Mouse (Mus musculus) CD4-positive, CD25-positive, alpha-beta regulatory T cell, adult 4 months (primary cell): ENCODE measurements around the gene Slc25a12. TPM values are rescaled to one million over a fixed set of nuclear protein-coding genes. Genes with fewer than 3 reads are reported as not detected.
"Not testable (repeated sequence)": the region's sequence is repeated elsewhere in the genome, so short reads cannot be mapped to it uniquely, and the experiment has no call there.

Experiments
- ATAC-seq: one replicate; pipeline ENCODE4 v1.8.0; 2017
- polyA plus RNA-seq, 2 experiments: library from polyadenylated mRNA; unstranded; fragments of 100-300 nt; shearing (Covaris generic); gene quantifications; one replicate each; pipeline ENCODE4 v1.2.1; 2017

Gene Slc25a12
- polyA plus RNA-seq = 10 to 100 TPM; 74.4 to 89.2 TPM

DNA sequence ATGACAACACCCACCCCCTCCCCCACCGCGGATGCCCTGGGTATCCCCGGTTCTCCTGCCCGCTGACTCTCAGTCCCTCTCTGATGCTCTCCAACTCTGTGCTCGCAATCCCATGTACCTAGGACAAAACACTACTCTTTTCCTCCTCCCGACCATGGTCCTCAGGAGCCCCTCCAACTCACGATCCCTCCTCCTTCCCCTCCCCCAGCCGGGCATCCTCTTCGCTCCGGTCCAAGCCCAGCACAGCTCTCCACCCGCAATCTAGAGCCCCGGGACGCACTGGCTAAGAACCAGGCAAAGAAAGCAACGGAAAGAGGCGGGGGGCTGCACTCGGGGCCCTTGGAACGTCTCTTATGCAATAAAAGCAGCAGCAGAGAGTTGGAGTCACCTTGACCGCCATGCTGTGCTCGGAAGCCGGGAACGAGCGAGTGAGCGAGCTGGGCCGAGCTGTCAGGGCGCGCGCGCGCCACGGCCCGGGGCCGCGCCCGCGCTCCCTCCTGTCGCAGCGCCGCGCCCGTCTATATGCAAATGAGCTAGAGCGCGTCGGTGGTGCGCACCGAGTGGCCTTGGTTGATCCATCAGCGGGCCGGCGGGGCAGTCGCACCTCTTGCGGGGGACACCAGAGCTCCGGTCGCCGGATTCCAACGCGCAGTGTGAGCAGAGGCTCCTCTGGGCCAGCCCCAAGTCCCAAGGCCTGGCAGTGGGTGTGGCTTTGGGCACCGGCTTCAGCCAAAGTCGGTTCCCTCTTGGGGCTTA is at the start of gene Slc25a12:
Slc25a12 (minus strand) TSS at position 625 of the 756 bp plus-strand sequence.
- ATAC-seq = peak; percentile 90

DNA sequence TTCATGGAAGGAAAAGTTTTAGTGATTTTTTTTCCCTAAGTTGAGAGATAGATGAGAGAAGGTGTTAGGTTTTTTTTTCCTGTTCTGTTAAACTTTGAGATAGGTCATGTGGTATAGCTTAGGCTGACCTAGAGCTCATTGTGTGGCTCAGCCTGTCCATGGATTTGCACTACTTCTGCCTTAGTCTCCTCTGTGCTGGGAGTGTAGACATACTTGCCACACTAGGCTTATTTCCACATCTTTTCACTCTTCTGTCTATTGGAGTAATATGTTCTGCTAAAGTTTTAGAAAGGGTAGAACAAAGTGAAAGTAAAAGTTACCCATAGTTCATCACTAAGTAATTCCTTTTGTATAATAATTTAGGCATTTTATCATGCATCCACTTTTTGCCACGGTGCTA is 38.1 kb upstream of the Slc25a12 start:
- peak; percentile 51 for ATAC-seq

- peak; percentile 26 for ATAC-seq
Observed at GRCm38 (mm10) chr2:71389864-71390263, 22.3 kb upstream of the Slc25a12 start.

DNA sequence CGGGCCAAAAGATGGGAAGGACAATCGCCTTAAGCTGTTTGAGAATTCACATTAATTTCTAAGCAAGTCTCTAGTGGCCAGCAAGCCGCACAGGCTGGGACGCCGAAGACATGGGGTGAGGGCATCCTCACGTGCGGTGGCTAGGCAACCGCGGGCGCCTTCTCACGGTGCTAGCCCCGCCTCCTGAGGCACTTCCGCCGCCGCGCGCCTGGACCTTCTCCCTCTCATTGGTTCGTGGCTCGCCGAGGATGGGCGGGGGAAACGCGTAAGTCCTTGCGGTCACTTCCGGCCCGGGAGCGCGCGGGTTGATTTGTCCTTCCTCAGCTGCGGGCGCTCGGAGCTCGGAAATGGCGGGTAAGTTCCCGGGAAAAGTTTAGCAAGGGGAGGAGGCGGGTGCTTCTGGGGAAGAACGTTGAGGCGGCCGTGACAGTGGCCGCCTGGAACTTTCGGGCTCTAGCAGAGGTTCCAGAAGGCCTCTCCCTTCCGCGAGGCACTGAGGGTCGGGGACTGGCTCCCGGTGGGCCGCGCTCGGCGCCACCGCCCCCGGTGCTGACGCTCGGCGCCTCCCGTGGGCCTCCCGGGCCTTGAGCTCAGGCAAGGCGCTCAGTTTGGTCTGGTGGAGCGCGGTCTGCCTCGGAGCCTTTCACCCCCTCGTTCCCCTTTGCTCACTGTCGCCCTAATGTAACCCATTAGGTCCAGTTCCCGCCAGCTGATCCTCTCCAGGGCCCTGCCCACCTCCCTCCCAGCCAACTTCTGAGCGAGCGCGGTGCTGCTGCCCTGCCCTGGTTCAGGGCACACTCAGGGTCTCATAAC is 21.6 kb upstream of the Slc25a12 start, which contains the start of gene Hat1:
Hat1 (plus strand) TSS at position 8 of the 813 bp plus-strand sequence.
- peak; percentile 99 for ATAC-seq

GRCm38 (mm10) chr2:71387766-71388165 is 20.2 kb upstream of the Slc25a12 start:
- no peak for ATAC-seq

DNA sequence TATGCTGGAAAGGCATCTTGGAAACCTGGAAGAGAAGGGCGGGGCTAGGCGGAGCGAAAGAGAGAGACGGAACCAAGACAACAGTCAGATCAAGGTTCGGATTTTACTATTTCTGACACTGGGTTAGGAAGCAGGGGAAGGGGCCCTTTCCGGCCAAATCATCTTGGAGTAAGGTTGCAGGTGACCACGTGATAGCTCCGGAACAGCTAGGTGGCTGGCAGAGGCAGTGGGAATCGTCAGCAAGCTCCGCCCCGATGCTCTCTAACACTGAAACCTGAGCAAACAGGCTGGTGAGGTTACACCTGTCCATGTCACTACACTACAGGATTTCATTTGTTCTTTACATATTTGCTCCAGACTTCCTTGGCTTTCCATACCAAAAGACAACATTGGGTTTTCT is 16.3 kb upstream of the Slc25a12 start:
- no peak for ATAC-seq

DNA sequence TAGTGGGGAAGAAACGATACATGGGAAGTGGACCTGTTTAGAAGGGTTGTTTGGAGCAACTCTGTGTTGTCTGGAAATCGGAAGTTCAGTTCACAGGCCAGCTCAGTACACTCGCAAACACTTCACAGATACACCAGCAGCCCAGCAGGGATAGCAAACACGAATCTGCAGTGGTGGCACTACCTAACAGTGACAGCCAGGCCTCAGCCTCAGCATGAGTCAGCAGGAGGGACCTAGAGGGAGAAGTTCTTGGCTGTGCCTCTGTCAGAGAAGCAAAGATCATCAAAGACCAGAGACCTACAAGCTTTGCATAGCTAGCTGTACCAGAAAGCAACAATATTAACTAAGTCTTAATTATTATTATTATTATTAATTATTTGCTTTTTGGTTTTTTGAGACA is 14.4 kb upstream of the Slc25a12 start:
- no peak for ATAC-seq

DNA sequence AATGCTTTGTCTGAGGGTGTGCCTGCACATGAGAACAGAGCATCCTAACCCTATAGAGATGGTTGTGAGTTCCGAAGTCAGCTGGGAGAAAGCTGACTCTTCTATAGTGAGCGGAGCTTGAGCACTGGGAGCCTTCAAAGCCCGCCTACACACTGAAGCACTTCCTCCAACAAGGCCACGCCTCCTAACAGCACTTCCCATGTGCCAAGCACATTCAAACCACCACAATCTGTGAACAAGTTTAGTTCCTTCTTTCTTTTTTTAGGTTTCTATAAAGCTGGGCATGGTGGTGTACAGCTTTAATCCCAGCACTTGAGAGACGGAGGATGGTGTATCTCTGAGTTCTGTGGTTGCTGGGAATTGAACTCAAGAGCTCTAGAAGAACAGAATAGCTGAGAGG is 9.9 kb upstream of the Slc25a12 start:
- no peak for ATAC-seq

GRCm38 (mm10) chr2:71376433-71376906 is 8.9 kb upstream of the Slc25a12 start:
- ATAC-seq = peak; percentile 94

DNA sequence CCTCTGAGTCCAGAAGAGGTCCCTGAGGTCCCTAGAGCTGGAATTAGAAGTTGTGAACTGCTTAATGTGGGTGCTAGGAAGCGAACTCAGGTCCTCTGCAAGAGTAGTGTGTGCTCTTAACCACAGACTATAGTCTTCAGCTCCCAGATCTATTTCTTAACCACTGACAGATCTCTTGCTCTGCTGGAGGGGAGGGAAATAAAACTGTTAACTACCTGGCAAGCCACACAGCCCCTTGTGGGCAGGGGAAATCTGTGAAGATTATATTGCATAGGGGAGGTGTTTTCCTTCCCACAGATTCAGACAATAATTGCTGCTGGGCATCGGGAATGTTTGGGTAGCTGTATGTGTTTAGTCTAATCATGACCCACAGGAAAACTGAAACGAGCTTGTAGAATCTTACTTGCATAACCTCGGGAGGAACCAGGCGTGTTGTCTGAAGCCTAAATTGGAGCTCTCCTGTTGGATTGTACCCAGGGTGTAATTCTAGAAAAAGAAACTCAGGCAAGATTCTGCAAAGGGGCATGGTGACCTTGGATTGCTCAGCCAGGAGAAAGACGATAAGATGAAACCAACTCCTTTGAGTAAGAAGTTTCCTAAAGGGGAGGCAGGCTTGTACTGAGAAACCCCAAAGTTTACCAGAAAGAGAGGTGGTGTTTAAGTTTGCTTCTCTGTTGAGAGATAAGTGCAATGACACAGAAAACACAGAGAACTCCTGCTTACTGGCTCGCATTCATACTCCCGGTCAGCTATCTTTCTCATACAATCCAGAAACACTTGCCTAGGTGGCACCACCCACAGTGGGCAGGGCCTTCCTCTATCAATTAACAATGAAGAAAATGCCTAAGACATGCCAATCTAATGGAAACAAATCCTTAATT is 7.0 kb upstream of the Slc25a12 start:
- no peak for ATAC-seq

- ATAC-seq = not testable (repeated sequence)
Observed at GRCm38 (mm10) chr2:71372261-71372660, 4.7 kb upstream of the Slc25a12 start.

DNA sequence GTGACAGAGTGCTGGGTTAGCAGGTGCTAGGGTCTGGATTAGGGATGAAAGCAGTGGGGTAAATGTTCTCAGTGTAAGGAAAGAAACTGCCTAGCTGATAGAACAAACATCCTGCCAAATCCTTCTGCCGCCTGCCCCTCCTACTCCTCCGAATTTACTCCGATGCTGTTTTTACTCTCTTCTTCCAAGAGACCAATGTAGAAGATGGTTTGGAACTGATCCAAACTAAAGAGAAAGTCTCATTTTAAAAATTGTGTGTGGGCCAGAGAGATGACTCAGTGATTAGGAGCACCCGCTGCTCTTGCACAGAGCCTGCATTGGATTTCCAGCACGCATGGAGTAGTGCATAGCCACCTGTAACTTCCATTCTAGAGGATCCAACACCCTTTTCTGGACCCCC is 4.2 kb upstream of the Slc25a12 start:
- ATAC-seq = no peak

DNA sequence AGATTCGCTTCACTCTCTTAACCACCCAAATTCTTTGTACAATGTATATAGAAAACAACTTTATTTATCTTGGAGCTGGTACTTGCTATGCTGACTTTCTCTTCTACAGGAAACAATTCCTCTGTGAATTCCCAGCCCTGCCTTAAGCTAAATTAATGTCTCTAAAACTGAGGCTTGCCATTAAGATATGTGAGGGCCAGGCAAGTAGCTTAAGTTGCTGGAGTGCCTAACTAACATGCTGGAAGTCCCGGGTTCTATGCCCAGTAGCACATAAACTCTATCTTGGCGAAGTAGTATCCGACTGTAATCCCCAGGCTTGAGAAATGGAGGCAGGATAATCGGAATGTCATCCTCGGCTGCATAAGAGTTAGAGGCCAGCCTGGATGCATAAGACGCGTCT is 537 bp upstream of the Slc25a12 start:
- no peak for ATAC-seq

- peak; percentile 61 for ATAC-seq
Observed at GRCm38 (mm10) chr2:71366618-71367124, 878 bp downstream of the Slc25a12 start.

DNA sequence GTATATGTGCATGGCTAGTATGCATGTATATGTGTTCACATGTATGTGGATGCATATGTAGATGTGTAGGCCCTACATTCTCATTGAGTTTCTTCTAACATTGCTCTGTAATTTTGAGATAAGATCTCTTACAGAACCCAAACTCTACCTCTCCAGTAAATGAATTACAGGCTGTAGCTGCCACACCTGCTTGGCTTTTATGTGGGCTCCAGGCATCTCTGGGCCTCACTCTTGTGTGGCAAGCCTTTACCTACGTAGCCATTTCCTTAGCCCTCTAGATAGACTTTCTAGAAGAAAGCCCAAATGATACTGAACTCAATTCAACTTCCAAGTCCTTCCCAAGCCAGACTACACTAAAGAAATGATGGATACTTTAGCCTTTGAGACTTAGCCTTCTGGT is 7.4 kb downstream of the Slc25a12 start:
- ATAC-seq = peak; percentile 77

DNA sequence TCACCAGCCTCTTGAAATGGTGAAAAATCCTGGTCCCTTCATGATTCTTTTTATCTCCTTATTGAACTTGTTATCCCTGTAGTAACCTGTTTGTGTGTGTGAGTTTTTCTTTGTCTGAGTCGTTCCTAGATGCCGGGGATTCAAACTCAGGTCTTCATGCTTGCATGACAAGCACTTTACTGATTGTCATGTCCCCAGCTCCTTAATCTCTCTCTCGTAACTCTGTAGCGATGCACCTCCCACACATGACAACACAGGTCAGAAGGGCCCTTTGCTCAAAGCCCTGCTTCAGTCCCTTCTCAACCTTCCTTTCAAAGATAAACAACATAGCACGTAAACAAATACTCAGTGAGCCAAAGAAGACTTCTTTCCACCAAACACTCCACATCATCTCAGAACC is 9.2 kb downstream of the Slc25a12 start:
- ATAC-seq = no peak

GRCm38 (mm10) chr2:71354055-71354425 is 13.5 kb downstream of the Slc25a12 start:
- no peak for ATAC-seq

DNA sequence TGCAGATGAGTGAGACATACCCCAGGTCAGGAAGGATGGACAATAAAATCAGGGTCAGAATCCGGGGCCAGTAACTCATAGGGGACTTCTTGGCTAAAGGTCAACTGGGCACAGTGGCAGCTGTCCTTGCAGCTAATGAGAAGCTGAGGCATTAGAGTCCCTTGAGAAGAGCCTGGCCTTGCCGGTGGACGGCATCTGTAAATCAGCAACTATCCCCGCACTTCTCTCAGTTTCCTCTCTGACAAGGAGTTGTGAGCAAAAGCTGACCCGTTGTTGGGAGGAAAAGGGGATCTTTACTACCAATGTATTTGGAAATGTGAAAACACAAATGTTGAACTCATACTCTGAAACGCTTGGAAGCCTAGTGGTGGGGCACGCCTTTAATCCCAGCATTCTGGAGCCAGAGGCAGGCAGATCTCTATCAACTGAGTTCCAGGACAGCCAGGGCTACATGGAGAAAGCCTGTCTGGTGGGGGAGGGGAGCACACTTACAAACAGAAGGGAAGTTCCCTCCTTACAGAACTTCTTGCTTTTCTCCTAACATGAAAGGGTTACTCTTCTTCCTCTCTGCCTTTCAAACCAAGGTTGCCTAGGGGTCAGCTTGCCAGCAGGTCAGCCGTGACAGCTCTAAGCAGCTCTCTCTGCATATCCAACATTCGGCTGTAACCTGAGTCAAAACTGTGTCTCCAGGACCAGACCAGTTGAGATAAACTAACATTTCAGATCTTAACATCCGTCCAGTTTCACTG is 14.1 kb downstream of the Slc25a12 start:
- no peak for ATAC-seq

DNA sequence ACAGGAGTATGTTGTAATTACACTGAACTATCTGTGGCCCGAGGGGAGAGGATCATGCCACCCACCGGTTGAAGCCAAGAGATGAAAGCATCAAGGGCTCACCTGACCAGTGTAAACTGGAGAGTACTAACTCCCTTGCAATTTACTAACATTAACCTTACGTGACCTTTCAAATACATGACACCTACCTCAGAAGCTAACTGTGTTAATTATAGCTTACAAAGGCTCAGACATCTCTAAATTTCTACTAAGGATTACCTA is 15.9 kb downstream of the Slc25a12 start:
- no peak for ATAC-seq

- no peak for ATAC-seq
Observed at GRCm38 (mm10) chr2:71350904-71351726, 16.4 kb downstream of the Slc25a12 start.

GRCm38 (mm10) chr2:71350181-71350580 is 17.4 kb downstream of the Slc25a12 start:
- ATAC-seq = no peak
